Mouse (Mus musculus) bone marrow, adult 2 months (tissue): ENCODE measurements at regions not wholly inside any gene's neighbourhood (a gene's known extent, or its start where the extent isn't known, plus 50 kb on each side); places are given as distances from the start of the nearest gene placed in this dataset.

ENCODE experiments used
- CTCF ChIP-seq: fragments of 200-500 bp; IDR thresholded peaks from 2 replicates; pipeline ENCODE4 v1.5.1; 2011; ENCODE audit warnings: low read length, control low read depth; ENCODE audit not compliant: control insufficient read depth, insufficient read depth
- POLR2A ChIP-seq: fragments of 200-500 bp; IDR thresholded peaks from 2 replicates; pipeline ENCODE4 v1.6.1; 2011; ENCODE audit warnings: low read depth, mild to moderate bottlenecking, control low read depth, low read length, borderline replicate concordance; ENCODE audit not compliant: control insufficient read depth

DNA sequence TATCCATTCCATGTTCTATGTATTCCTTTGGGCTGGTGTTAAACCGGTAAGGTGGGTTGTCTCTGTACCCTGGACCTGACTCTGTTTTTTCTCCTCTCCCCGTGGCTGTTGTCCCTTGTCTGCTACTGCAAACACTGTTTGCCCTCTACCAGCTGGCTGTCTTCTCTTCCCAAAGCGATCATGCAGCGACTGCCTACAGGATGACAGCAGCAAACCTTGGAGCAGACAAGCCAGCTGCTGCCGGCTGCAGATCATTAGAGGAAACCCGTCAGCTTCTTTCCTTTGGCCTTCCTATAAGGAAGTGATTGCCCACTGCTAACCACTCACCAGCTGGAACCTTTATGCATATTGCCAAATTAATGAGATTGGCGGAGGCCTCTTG is 56.4 kb upstream of the Bmp2k start:
- no peak for TF ChIP-seq CTCF
- no peak for TF ChIP-seq POLR2A
